Mouse (Mus musculus) naive thymus-derived CD4-positive, alpha-beta T cell, adult 2 months (primary cell): ENCODE data around the gene Ints14.

ENCODE experiments used
- DNase-seq: peaks from one replicate; pipeline ENCODE4 v3.0.0-alpha.2; 2011; ENCODE audit warnings: low read depth

Gene Ints14

GRCm38 (mm10) chr9:64960117-64960977, at the start of gene Ints14:
TSS of gene Ints14 (plus strand) at chr9:64960905.
- DNase-seq: peak; percentile 98

GRCm38 (mm10) chr9:64913406-64913805, 47.3 kb upstream of the Ints14 start:
- no peak for DNase-seq

GRCm38 (mm10) chr9:64913973-64914372, 46.7 kb upstream of the Ints14 start:
- DNase-seq: no peak

- peak; percentile 50 for DNase-seq
Observed at GRCm38 (mm10) chr9:64914629-64915028, 46.1 kb upstream of the Ints14 start.

GRCm38 (mm10) chr9:64918560-64918959, 42.1 kb upstream of the Ints14 start:
- peak; percentile 85 for DNase-seq

- no peak for DNase-seq
Observed at GRCm38 (mm10) chr9:64925771-64926170, 34.9 kb upstream of the Ints14 start.

GRCm38 (mm10) chr9:64926201-64926991, 34.3 kb upstream of the Ints14 start:
- DNase-seq: no peak

- DNase-seq: no peak
Observed at GRCm38 (mm10) chr9:64930256-64930655, 30.4 kb upstream of the Ints14 start.

GRCm38 (mm10) chr9:64931751-64932610, 28.7 kb upstream of the Ints14 start:
- DNase-seq: no peak

GRCm38 (mm10) chr9:64934015-64934754, 26.5 kb upstream of the Ints14 start:
- no peak for DNase-seq

- peak; percentile 88 for DNase-seq
Observed at GRCm38 (mm10) chr9:64936508-64936907, 24.2 kb upstream of the Ints14 start.

GRCm38 (mm10) chr9:64937491-64937890, 23.2 kb upstream of the Ints14 start:
- DNase-seq: no peak

GRCm38 (mm10) chr9:64938535-64938934, 22.2 kb upstream of the Ints14 start:
- no peak for DNase-seq

- no peak for DNase-seq
Observed at GRCm38 (mm10) chr9:64939281-64939680, 21.4 kb upstream of the Ints14 start.

- DNase-seq: no peak
Observed at GRCm38 (mm10) chr9:64939790-64940189, 20.9 kb upstream of the Ints14 start.

GRCm38 (mm10) chr9:64940731-64941346, 19.9 kb upstream of the Ints14 start:
- no peak for DNase-seq

GRCm38 (mm10) chr9:64941650-64942049, 19.1 kb upstream of the Ints14 start:
- DNase-seq: no peak

- no peak for DNase-seq
Observed at GRCm38 (mm10) chr9:64943997-64944396, 16.7 kb upstream of the Ints14 start.

- DNase-seq: no peak
Observed at GRCm38 (mm10) chr9:64947483-64948095, 13.1 kb upstream of the Ints14 start.

GRCm38 (mm10) chr9:64951161-64951657, 9.5 kb upstream of the Ints14 start, which contains the start of gene Slc24a1:
TSS of gene Slc24a1 (minus strand) at chr9:64951607.
- no peak for DNase-seq
